Mouse (Mus musculus): ENCODE measurements around the gene Ap4b1.
"Not testable (repeated sequence)": the region's sequence is repeated elsewhere in the genome, so short reads cannot be mapped to it uniquely, and the experiment has no call there.

Ap4b1 gene

GRCm38 (mm10) chr3:103799507-103799906 lies 9.8 kb upstream of the Ap4b1 start:
- no peak for DNase-seq (ENCODE audit: low spot score in 2 of 2)

- DNase-seq (ENCODE audit: low spot score in 2 of 2), result peak; percentile 63 to 77
These were observed 7.4 kb upstream of the Ap4b1 start for GRCm38 (mm10) chr3:103801631-103802531.

DNA sequence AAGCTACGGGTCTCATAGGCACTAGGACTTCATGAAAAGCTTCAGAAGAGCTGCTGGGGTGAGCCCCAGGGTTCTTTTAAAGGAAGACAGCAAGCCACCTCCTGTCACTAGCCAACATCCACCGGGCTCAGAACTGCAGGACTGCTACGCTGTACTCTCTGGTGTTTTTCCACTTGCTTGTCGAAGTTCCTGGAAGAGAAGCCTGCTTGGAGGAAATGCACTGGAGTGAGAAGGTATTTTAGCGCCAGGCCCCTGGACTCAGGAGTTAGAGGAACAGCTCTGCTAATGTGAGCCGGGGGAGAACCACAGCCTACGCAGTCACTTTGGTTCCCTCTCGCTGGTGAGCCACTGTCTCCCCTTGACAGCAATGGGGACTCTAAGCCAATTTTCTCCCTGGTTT lies 6.5 kb upstream of the Ap4b1 start:
- DNase-seq (ENCODE audit: low spot score in 2 of 2), result no peak

DNA sequence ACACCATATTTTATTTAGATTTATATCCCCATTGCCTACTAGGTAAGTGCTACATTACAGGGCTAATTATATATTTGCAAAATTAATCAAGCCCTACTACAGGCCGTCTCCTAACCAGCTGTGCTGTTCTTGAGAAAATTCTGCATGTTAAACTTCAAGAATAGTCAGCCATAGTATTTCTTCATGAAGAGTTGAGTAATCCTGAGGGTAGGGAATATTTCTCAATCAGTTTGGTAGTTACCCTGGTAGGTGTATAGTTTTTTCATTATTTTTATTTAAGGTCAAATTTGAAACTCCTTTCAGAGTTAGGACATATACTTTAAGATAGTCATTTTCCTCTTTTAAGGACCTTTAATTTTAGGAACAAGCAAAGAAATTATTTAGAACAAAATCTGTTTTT lies 3.6 kb upstream of the Ap4b1 start:
- no peak for DNase-seq (ENCODE audit: low spot score in 2 of 2)

DNA sequence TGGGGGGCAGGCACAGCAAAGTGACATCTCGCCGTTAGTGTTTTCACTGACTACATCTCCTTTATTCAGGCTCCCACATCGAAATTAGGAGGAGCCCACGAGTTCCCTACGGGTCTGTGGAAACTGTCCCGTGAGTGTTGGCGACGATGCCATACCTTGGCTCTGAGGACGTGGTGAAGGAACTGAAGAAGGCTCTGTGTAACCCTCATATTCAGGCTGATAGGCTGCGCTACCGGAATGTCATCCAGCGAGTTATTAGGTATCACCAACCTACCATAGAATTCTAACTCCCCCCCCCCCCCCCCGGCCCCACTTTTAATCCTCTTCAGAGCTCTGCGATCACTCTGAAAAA lies 455 bp downstream of the Ap4b1 start:
- no peak for DNase-seq (ENCODE audit: low spot score in 2 of 2)

DNA sequence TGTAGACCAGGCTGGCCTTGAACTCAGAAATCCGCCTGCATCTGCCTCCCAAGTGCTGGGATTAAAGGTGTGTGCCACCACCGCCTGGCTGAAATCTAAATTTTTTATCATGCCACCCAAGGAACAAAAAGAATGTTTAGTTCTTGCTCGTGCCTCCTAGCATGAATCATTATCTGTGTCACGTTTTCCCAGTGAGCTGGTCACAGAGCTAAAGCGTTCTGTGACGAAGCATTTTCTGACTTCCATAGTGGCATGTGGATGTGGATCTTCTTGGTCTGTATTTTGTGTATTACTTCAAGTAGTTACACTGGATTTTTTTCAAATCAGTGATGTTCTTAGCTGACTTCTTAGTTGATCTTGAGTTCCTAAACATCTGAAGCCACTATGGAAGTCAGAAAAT lies 1.6 kb downstream of the Ap4b1 start:
- no peak for DNase-seq (ENCODE audit: low spot score in 2 of 2)

DNA sequence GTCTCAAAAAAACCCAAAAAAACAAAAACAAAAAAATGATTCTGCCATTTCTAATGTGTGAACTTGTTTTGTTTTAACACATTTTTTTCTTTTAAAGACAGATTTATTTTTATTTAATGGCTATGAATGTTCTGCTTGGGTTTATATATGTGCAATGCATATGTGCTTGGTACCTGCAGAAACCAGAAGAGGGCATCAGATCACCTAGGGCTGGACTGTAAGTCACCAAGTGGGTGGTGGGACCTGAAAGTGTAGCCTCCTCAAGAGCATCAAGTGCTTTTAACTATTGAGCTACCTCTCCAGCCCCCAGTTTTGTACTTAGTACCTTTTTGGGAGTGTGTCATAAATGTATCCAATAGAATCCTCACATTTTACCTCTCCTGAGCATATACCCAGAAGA lies 18.2 kb downstream of the Ap4b1 start:
- DNase-seq (ENCODE audit: low spot score in 2 of 2), result no peak

DNA sequence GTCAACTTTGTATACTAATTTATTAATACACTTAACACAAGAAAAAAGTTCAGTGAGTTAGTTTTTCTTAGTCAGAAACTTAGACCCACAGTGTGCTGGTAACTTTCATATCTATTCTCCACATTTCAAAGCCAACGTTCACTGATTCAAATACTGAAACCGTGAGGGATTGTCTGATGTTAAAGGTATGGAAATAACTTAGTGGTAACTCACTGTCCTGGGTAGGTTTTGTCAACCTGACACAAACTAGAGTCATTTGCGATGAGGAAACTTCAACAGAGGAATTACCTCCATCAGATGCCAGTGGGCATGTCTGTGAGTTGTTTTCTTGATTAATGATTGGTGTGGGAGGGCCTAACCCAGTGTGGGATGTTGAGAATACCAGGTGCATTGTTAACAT lies 19.7 kb downstream of the Ap4b1 start:
- no peak for DNase-seq (ENCODE audit: low spot score in 2 of 2)

DNA sequence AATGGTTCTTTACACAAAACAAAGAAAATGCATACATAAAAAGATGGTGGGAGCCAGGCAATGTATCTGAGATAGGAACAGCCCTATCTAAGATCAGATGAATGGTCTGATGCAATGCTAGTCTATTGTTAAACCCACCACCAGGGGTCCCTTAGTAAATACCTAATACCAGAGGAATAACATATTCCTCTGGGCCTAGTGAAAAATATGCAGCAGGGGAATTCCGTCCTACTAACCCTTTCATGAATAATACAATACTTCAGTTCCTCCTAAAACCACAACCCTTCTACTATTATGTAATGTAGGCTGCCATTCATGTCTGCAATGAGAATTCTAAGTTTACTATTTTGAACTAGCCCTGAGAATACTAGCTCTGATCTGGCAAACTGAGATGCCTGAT lies 21.4 kb downstream of the Ap4b1 start:
- not testable (repeated sequence) for DNase-seq (ENCODE audit: low spot score in 2 of 2)

DNA sequence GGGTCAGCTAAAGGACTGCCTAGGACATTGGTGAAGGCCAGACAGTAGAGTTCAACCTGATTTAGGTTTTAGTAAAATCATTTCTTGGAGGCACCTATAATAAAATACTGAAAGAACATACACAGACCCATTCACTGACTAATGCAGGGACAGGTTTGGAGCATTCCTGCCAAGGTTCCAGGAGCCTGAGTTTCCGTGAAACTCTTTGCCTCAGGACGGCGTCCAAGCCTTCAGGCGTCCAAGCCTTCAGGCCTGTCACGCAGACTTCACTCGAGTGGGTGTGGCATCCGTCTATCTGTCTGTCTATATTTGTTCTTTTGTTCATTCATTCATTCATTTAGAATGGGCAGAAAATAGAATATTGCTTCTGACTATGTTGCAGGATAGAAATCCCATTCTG lies 21.8 kb downstream of the Ap4b1 start:
- no peak for DNase-seq (ENCODE audit: low spot score in 2 of 2)

GRCm38 (mm10) chr3:103832426-103832825 lies 23.1 kb downstream of the Ap4b1 start, which contains the start of gene Bcl2l15:
Gene Bcl2l15 (plus strand): TSS chr3:103832601.
- no peak for DNase-seq (ENCODE audit: low spot score in 2 of 2)

DNA sequence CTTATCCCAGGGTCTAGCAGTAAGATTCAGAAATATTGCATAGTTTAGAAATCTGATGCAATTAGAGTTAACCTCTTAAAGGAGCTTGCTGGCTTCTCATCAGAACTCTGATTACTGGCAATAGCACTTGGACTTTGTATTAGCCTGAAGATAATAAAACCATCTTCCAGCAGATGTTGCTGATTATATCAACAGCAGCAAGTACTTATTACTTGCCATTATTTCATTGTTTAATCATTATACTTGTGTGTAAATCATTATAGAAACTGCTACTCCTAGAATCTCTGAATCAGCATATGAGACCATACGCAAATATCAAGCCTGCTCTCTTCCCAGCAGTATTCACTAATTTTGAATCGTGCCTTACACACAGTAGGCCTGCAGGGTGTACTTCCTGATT lies 24.7 kb downstream of the Ap4b1 start:
- DNase-seq (ENCODE audit: low spot score in 2 of 2), result no peak

DNA sequence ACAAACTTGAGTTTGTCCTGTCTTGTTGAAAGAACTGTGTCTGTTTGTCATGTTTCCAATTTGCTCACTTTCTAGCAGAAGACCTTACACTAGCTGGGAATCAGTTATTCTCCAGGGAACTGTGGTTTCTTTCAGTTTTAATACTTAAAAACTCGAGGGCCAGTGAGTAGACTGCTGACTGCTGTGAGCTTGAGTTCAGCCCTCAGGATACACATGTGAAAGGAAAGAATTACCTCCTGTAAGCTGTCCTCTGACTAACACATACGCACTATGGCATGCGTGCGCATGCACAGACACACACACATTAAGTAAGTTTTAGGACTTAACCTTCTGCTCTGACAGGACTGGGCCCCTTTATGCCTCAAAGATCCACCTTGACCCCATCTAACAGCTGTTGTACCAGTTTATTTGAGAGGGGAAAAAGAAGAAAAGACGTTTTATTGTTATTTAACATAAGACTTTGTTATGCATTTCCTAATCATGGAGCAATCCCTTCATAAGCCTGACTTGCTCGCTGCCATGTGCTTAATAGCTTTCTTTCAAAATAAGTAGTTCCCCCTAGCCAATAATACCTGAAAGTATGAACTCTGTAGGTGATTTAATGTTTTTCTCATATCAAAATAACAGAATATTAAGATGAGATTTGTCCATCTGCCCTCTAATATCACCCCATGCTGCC lies 26.1 kb downstream of the Ap4b1 start:
- no peak for DNase-seq (ENCODE audit: low spot score in 2 of 2)

- DNase-seq (ENCODE audit: low spot score in 2 of 2), result no peak
These were observed 26.6 kb downstream of the Ap4b1 start for GRCm38 (mm10) chr3:103835951-103836310.

- no peak for DNase-seq (ENCODE audit: low spot score in 2 of 2)
These were observed 27.1 kb downstream of the Ap4b1 start for GRCm38 (mm10) chr3:103836453-103836852.

DNA sequence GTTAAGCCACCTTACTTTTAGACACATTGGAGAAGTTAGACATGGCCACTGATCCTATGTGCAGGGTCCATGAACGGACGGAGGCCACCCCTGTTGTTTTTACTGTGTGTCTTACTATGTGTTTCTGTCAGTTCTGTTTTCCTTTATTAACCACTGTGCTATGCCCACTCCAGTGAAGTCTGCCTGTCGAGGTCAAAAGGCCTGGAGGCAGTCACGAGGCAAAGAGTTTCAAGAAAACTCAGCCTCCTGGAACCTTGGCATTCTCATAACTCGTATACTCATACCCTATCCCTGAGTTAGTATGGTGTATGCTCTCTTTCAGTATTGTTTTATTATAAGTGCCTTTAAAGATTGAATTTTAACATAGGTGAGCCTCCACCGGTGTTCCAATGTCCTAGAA lies 30.4 kb downstream of the Ap4b1 start:
- DNase-seq (ENCODE audit: low spot score in 2 of 2), result no peak

GRCm38 (mm10) chr3:103840195-103840594 lies 30.9 kb downstream of the Ap4b1 start:
- DNase-seq (ENCODE audit: low spot score in 2 of 2), result not testable (repeated sequence)

DNA sequence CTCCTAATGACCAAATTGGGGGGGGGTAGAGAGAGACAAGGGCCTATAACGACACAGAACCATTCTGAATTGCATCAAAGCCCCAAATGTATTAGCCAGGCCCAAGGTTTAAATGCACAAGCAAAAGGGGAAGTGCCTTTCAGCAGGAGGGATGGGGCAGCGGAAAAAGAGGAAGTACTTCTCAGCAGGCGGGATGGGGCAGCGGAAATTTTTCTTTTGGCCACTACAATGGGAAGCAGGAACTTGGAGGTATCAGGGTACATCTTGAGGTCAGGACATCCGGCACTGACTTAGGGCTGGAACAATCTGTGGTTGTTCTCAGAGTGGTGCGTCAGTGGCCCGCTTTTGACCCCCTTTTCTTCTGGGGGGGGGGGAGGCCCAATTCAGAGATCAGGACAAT lies 31.6 kb downstream of the Ap4b1 start:
- DNase-seq (ENCODE audit: low spot score in 2 of 2), result not testable (repeated sequence)

- DNase-seq (ENCODE audit: low spot score in 2 of 2), result no peak
These were observed 41.5 kb downstream of the Ap4b1 start for GRCm38 (mm10) chr3:103850644-103851363.

GRCm38 (mm10) chr3:103851481-103851880 lies 42.2 kb downstream of the Ap4b1 start:
- DNase-seq (ENCODE audit: low spot score in 2 of 2), result no peak

- DNase-seq (ENCODE audit: low spot score in 2 of 2), result no peak
These were observed 42.6 kb downstream of the Ap4b1 start for GRCm38 (mm10) chr3:103851882-103852281.

GRCm38 (mm10) chr3:103852565-103853299 lies 43.4 kb downstream of the Ap4b1 start:
- DNase-seq (ENCODE audit: low spot score in 2 of 2), result no peak

Measured in right cerebral cortex, postnatal 36 days (tissue).